Mouse (Mus musculus) adrenal gland, adult 8-10 months (tissue): ENCODE measurements at regions not wholly inside any gene's neighbourhood (a gene's known extent, or its start where the extent isn't known, plus 50 kb on each side); places are given as distances from the start of the nearest gene placed in this dataset.

Experiments
- DNase-seq: peaks from one replicate; pipeline ENCODE4 v3.0.0; 2022

- DNase-seq: no peak
Observed at GRCm38 (mm10) chr12:56275556-56276242, 70.0 kb downstream of the Mbip start.

- no peak for DNase-seq
Observed at GRCm38 (mm10) chr12:56265049-56265448, 80.6 kb downstream of the Mbip start.

GRCm38 (mm10) chr12:56261471-56261870 lies 84.2 kb downstream of the Mbip start:
- DNase-seq: no peak

GRCm38 (mm10) chr12:56258401-56259050 lies 87.2 kb downstream of the Mbip start:
- no peak for DNase-seq

DNA sequence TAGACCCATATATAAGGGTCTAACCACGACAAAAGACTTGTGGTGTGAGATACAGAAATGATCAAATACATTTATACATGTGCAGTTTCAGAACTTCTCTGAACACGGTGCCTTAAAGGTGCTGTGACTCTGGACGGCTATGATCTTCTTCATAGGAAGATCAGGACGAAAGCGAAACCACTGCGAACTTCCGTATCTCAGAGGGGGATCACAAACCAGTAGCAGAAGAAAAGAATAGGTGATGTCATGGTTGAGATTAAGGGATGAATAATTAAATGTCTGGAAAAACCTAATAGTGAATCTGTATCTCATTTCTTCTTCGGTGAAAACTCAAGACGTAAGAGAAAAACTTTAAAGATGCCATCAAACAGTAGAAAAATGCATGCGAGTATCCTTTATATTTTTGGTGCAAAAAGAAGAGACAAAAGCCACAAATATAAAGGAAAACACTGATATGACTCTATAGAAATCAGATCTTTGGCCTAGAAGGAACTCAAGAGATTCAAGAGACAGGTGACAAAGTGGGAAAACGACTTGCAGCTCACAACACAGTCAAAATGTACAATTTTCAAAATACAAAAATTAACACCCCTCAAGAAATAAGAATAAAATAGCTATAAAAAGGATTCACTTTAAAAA lies 89.3 kb downstream of the Mbip start:
- DNase-seq: no peak

DNA sequence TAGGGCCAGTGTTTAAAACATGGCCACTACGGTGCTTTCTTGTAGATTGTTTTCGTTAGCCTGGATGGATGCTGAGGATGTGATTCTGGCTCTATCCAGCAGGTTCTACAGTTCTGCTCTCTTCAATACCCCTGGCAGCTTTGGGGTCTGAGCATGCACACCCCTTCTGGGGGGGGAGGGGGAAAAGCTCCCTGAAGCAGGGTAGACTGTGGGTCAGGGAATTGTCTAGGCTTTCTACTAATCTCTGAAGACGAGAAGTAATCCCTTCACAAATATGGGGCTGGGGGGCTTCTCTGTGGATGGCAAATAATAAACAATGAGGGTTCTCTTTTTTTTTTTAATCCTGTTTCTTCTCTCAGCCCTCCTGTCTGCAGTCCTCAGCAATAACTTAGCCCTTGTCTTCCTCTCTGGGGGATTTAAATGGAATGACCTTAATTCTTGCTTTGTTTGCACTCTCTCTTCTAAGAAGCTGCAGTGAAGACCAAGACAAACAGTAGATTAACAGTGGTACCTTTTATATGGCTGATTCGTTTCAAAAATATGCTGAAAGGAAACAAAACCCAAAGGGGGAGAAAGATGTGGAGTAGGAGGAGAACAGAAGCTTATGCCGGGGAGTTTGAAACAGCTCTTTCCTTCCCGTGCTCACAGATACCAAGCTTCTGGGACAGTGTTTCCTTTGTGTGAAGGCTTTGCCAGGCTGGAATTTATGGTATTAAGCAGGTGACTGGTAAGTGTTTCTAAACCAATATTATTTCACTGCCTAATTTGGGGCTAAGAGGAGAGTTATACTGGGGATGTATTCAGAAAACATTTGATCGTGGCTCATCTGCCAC lies 92.9 kb downstream of the Mbip start:
- no peak for DNase-seq

- DNase-seq: no peak
Observed at GRCm38 (mm10) chr12:56250262-56250661, 95.4 kb downstream of the Mbip start.

- no peak for DNase-seq
Observed at GRCm38 (mm10) chr12:56246406-56246805, 99.3 kb downstream of the Mbip start.

- no peak for DNase-seq
Observed at GRCm38 (mm10) chr12:56242803-56243202, 102.9 kb downstream of the Mbip start.

- DNase-seq: peak; percentile 17
Observed at GRCm38 (mm10) chr12:56241735-56242134, 104.0 kb downstream of the Mbip start.

- no peak for DNase-seq
Observed at GRCm38 (mm10) chr12:56240206-56240605, 105.5 kb downstream of the Mbip start.

GRCm38 (mm10) chr12:56234571-56234970 lies 111.1 kb downstream of the Mbip start:
- no peak for DNase-seq

- no peak for DNase-seq
Observed at GRCm38 (mm10) chr12:56233209-56233608, 112.5 kb downstream of the Mbip start.

- no peak for DNase-seq
Observed at GRCm38 (mm10) chr12:56224142-56224895, 121.4 kb downstream of the Mbip start.

- no peak for DNase-seq
Observed at GRCm38 (mm10) chr12:56193524-56193923, 152.2 kb downstream of the Mbip start.

- no peak for DNase-seq
Observed at GRCm38 (mm10) chr12:56189562-56189961, 156.1 kb downstream of the Mbip start.

DNA sequence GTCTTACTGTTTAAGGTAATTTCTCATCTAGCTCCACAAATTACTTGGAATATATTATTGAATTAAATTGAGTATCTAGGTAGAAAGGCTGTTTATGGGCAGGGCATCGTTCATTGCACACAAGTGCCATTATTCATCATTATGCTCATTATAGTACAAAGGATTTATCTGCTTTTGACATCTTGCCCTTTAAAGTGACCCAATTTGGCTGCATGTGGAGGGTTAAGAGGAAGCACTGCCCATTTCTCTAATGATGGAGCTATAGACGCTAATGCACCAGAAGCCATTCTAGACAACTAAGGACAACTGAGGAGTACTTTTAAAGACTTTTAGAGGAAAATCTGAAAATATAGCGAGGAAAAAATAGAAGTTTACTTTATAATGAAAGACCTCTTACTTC lies 185.0 kb downstream of the Mbip start:
- DNase-seq: no peak

- DNase-seq: no peak
Observed at GRCm38 (mm10) chr12:56144359-56144758, 201.3 kb downstream of the Mbip start.

DNA sequence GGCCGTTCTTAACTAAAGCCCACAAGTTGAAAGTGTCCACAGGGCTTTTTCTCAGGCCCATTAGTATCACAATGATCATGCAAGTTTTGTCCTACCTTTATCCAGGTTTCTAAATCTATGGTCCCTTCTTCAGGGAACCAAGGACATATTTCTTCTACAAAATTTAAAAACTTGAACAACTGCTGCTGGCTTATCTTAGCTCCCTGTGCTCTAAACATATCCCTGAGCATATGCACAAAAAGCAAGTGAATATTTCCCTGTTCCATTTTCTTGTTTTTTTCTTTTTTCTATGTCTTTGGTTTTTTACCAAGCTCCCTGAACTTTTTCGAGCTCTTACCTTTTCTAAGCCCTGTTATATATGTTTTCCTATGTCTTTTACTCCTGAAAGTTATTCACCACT lies 201.9 kb downstream of the Mbip start:
- DNase-seq: no peak

DNA sequence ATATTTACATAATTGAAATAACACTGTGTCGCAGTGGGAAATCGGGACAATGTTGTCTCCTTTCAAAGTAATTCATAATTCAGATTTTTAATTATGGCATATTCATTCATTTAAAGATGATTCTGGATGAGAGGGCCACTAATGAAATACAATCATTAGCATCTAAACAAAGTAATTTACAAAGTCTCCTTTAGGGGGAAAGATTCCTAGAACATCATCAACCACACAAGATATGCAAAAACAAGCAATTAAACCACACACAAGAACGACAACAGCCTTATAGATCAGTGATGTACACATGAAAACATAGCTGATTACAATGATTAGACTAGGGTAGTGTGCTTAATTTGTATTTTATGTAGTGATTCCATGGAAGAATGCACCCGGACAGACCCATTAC lies 231.2 kb downstream of the Mbip start:
- no peak for DNase-seq

- DNase-seq: no peak
Observed at GRCm38 (mm10) chr12:56081406-56081805, 245.3 kb downstream of the Brms1l start.

GRCm38 (mm10) chr12:56064183-56064582 lies 228.1 kb downstream of the Brms1l start:
- no peak for DNase-seq
